Mouse (Mus musculus) layer of hippocampus, adult 18-20 months (tissue): ENCODE results near the gene Noct. TPM values are rescaled to one million over a fixed set of nuclear protein-coding genes. Genes with fewer than 3 reads are reported as not detected.
A peak's percentile ranks its signal among the peaks of the same experiment; 100 is the strongest.
"Not testable (repeated sequence)": the region's sequence is repeated elsewhere in the genome, so short reads cannot be mapped to it uniquely, and the experiment has no call there.

ENCODE experiments used
- DNase-seq, 2 experiments: peaks; one replicate each; pipeline ENCODE4 v3.0.0; 2022; ENCODE audit warnings: low spot score in 2 of 2
- total RNA-seq, 2 experiments: library from RNA; stranded (reverse); gene quantifications; 2 replicates each; pipeline ENCODE4 v1.2.3; 2021

Gene Noct
- total RNA-seq, 2 experiments from 2014 or later, result 59.5 to 60.3 TPM

DNA sequence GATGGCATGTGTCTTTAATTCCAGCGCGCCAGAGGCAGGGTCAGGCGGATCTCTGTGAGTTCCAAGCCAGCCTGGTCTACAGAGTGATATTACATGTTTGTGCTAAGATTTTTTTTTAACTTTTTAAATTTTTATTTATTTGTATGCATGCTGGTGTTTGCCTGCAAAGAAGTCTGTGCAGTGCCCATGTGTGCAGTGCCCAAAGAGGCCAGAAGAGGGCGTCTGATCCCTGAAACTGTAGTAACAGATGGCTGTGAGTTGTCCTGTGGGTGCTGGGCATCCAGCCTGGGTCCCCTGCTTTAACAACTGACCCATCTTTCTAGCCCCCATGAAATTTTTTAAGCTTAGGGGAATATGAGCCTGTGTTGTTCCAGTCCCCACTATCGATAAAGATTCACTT lies 19.8 kb upstream of the Noct start:
- no peak for DNase-seq

DNA sequence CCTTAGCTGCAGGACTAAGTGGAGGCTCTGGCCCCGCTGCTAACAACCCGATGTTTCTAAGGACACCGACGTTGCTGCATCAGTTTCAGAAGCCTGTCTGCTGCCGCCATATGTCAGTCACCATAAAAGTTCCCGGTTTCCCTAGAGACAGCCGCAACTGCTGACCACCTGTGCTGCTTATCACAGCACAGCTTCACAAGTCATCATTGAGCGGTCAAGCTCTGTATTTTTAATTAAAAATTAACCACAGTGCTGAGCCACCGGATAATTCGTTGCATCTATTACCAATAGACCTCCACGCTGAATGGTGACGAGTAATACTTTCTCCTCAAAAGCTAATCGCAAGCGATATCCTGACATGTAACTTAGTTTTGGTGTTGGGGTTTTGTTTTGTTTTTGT lies 19.4 kb upstream of the Noct start:
- DNase-seq, result no peak

DNA sequence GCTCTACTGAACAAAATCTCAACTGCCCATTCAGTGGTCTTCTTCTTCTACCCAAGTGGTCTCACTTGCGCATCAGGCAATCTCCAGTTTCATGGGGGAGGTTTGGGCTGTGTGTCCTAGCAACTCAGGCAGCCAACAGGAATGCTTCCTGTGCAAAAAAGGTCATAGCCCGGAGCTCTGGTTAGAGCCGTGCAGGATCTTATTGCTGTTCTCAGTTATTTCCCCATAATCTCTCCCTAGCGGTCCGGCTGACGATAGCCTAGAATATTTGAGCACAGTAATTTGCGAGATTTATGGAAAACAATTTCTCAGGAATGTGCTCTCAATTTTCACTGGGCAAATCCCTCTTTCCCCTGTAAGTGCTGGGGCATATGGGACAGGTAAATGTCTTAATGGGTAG lies 17.7 kb upstream of the Noct start:
- DNase-seq, result no peak

DNA sequence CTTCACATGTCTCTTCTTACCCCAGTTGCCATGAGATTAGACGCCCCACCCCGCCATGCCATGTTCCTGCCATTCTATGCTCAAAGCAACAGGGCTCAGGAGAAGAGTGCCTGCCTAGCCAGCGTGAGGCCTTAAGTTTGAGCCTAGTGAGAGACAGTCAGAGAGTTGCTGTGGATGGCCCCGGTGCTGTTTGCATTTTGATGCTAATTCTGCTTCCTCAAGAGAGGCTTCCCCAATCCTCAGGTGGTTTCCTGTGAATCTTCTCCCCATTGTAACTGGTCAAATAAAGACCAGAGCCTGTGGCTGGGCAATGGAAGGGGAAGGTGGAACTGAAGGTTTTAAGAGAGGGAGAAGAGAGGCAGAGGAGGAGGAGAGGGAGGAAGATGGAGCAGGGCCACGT lies 15.6 kb upstream of the Noct start:
- DNase-seq, result no peak

DNA sequence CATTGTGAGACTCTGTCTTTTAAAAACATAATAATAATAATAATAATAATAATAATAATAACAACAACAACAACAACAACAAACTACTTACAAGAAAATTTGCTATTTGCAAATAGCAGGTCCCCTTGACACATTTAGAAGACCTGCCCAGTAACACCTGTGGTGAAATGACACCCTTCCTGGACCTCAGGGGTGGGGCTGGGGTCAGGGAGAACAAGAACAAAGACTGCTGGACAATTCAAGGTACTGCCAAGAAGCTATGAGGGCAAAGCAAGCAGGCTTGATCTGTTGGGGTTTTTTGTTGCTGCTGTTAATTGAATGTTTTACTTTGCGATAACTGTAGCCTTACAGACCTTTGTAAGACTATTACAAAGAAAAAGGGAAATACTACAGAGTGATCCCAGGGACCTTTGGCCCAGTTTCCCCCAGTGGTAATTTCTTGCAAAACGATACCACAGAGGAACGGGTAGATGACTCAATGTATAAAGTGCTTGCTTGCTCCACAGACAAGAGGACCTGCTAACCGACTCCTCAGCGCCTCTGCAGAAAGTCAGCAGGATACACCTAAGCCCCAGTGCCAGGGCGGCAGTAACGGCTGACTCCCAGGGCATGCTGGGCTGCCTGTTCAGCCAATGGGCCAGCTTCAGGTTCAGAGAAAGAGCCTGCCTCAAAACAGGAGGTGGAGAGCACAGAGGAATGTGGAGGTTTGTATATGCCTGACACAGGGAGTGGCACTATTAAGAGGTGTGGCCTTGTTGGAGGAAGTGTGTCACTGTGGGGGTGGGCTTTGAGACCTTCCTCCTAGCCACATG lies 14.5 kb upstream of the Noct start:
- no peak for DNase-seq

DNA sequence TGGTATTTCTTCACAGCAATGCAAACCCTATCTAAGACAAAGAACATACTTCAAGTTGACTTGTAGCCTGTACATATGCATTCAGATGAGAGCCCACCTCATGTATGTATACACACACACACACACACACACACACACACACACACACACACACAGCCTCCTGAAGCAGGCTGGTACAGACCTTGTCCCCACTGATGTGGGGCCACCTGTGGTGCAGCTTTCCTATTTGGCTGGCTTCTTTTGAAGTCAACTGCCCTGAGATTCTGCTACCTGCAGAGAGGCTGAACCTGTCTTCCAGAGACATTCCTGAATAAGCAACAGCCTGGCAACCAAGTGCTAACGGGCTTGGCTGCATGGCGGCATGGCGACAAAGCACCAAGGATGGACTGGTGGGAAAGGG lies 13.8 kb upstream of the Noct start:
- DNase-seq, result no peak

DNA sequence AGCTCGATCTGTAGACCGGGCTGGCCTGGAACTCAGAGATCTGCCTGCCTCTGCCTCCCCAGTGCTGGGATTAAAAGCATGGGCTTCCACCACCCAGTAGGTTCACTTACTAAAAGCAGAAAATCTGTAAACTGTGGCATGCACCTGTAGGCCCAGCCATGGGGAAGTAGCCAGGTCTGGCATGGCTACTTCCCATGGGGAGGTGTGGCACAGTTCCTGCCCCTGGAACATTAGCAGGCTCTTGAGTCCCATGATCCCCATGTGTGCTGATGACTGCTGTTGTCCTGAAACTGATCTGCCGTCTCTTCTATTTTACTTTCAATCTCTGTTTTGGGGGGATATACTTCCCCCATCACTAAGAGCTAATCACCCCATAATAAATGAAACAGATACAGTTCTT lies 11.1 kb upstream of the Noct start:
- no peak for DNase-seq

DNA sequence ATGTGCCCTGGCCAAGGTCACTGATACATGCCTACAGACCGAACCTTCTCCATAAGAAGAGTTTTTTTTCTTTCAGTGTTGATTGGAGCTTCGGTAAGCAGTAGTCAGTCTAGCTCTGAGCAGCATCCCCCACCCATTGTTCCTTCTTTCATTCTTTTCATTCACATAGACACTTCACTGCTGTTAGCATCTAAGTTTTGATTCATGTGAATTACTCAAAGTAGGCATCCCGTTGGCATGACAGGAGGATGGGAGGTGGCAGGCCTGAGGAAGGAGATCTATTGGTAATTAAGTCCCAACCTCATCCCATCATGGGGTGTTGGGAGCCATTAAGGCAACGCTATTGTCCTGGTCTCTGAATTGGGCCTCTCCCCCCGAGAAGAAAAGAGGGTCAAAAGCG lies 8.6 kb upstream of the Noct start:
- DNase-seq, result no peak

DNA sequence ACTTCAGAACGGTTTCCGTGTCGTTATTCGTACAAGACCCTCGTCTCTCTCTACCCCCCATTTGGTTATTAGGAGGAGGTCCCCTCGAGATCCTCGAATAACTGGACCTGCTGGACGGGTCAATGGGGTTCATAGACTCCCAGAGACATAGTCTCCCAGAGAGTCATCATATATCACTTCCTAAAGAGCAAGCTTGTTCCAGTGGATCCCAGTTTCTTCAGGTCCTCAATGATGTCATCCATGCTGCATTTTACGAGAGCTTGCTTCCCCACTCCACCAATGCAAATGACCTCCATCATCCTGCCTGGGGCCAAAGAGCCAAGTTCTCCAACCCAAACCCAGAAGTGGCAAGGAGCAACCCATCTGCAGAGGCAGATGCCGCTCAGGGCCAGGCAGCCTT lies 7.9 kb upstream of the Noct start:
- not testable (repeated sequence) for DNase-seq

DNA sequence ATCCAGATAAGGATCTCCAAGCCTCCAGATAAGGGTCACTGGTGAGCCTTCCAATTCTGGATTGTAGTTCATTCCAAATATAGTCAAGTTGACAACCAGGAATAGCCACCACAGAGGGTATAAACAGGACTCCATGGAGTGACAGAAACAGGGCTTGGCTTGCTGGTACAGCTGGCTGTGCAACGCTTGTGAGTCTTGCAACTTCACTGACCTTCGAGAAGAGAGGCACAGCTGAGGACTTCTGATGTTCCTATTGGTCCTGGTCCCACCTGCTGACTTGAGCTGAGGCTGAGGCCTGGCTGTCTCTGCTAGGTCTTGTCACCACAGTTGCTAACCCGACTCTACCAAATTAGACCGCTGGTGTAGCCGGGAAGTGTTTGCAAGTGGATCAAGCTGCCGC lies 5.9 kb upstream of the Noct start:
- not testable (repeated sequence) for DNase-seq

DNA sequence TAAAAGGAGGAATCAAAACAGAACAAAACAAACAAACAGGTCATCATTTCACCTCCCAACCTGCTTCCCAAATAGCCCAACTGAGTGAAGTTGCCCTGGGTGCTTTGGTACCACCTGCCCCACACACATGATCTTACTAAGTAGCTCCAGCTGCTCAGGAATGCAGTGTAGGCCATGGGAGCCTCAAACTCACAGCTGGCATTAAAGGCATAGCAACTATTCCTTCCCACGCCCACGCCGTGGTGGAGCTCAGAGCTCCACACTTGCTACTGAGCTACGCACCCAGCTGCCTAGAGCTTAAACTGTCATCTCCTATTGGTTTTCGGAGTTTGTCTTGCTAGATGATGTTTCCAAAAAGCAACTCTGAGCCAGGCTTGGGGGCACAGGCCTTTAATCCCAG lies 5.0 kb upstream of the Noct start:
- no peak for DNase-seq

DNA sequence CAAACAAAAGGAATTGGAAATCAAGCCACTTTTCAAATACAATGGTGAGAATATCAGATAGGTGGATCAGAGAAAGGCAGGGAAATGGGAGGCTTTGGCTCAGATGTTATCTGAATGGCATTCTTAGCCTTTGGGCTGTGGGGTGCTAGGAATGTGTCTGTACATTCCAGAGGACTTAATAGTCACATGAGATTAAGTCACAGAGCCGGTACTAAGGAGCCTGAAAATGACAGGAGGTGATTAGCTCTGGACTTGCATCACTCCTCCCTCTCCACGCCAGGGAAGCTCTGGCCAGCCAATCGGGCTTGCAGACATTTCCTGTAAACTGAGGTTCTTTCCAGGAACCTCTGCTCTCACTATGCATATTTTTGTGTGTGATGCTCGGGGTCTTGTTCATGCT lies 3.4 kb upstream of the Noct start:
- no peak for DNase-seq

DNA sequence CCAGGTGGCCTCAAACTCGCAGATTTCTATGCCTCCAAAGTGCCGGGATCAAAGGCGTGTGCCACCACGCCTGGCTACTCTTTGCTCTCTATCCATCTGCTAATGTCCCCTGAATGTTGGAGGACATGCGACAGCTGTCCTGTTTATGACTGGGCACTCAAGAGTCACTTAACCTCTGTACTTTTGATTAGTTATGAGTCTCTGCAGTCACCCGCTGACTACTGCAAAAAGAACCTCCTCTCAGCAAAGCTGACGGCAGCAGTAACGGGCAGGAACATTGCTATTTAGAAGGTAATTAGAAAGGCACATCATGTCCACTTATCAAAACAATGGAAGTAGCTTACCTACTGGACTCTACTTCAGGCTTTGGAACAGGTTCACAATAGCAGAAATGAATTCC lies 2.4 kb upstream of the Noct start:
- DNase-seq, result no peak

DNA sequence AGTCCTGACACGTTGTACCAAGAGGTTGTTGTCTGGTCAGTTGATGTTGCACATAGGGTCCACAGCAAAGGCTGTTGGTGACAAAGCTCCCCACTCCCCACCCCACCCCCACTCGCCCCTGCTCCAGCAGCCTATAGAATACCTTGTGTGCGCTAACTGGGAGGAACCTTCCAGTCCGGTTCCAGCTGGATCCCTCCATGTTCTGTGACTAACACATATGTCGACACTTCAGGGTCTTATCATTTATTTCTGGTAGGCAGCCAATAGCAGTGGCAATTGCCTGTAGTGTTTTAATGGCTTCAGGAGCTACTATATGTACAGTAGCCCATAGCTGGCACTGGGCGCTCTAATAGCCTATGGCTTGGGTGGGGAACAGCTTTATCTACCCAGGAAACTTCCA lies 1.9 kb upstream of the Noct start:
- DNase-seq, result no peak

DNA sequence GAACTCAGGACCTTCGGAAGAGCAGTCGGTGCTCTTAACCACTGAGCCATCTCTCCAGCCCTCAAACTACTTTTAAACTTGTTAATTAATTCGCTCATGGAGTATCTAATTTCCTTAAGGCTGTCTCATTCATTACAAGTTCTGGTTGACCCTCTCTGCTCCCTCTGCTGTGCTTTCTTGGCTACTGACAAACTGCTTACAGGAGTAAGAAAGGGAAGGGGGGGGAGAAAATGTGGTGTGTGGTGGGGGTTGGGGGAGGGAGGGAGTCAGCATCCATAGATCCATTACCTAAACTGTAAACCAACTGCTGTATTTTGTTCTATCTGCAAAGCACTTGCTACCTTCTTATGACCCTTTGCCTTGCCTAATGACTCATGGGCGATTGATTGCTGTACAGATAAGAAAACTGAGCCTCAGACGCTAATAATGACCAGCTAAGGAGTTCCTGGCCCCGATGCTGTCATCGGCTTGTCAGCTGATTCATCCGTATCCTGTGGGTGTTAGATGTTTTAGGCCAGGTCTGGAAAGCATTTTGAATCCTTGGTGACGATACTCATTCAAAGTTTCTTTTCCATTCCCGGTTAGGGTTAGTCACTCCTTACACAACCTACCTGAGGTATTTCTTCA lies 1.3 kb upstream of the Noct start:
- DNase-seq, result no peak

DNA sequence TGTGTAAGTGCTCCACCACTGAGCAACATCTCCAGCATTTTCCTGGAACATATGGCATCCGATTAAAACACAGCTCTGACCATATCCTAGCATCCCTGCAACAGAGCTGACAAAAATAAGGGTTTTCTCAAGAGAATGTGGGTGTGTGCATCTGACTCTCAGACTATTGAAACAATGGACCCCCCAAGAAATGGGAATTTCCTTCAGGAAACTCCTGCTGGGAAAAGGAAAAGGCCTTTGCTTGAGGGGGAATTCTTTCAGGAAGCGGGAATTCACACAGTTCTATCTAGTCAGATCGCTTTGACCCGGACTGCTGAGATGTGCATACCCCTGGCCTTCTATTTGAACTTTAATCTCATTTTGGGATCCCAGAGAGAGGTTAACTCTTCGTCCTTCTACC lies 691 bp upstream of the Noct start:
- DNase-seq, result no peak

DNA sequence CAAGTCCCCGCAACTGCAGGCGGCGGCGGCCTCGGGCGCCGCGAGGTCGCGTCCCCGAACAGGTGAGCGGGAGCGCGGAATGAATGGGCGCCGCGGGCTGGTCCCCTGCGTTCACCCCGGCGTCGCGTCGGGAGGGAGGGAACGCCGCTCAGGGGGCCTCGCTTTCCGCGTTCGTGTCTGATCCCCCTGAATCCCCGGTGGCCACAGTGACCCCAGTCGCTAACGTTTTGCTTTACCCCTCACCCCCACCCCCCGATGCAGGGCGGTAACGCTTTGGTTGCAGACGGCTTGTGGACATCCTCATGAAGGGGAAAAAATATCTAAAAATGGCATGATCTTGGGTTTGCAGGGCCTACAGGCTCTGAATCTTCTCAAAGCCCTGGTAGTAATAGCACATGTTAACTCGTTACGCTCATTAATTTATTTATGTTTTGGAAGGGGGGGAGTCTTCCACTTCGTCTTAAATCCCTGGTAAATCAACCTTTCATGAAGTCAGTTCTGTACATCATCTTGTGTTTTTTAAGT lies 1.0 kb downstream of the Noct start:
- DNase-seq, result no peak

DNA sequence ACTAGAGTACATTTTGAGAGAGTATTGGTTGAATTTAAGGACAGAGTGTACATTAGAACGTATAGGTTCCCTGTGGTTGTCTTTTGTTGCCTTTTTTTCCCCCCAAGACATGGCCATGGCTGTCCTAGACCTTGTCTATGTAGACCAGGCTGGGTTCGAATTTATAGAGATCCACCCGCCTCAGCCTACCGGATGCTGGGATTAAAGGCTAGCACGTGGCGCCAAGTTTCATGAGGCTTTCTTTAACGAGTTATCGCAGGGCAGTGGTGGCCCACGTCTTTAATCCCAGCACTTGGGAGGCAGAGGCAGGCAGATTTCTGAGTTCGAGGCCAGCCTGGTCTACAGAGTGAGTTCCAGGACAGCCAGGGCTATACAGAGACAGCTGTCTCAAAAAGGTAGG lies 1.7 kb downstream of the Noct start:
- no peak for DNase-seq

DNA sequence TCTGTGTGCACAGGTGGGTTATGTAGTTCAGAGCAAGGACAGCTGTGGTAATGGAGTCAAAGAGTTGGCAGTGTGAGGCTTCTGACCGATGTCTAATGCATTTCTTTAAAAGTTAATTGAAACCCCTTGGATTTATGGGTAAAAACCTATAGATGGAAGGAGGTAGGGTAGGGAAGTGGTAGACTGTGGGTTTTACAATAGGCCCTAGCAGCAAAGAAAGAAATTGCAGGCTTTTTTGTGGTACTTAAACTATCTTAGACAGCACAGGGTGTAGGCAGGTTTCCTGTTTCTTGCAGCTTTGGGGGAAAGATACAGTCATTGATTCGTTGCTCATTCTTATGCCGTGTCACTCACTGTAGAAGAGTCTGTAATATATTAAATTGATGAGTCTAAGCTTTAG lies 2.4 kb downstream of the Noct start:
- no peak for DNase-seq

DNA sequence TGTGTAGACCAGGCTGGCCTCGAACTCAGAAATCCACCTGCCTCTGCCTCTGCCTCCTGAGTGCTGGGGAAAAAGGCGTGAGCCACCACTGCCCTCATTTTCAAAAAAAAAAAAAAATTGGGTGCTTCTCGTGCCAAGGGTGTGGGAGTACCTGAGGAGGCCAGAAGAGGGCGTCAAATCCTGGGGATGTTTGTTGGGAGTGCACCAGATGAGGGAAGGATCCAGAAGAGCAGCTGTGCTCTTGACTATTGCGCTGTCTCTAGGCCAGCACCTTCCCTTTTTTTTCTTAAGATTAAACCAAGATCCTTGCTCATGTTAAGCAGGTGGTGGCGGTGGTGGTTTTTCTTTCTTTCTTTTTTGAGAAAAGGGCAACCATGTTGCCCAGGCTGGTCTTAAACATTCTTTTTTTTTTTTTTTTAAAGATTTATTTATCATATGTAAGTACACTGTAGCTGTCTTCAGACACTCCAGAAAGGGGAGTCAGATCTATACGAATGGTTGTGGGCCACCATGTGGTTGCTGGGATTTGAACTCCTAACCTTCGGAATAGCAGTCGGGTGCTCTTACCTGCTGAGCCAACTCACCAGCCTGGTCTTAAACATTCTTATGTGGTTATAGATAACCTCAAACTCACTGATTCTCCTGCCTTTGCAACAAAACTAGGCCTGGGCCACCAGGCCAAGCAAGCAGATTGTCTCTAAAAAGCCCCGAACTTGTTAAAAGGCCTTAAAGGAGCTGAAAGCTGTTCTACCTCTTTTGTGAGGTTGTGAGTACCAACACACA lies 4.0 kb downstream of the Noct start:
- no peak for DNase-seq

DNA sequence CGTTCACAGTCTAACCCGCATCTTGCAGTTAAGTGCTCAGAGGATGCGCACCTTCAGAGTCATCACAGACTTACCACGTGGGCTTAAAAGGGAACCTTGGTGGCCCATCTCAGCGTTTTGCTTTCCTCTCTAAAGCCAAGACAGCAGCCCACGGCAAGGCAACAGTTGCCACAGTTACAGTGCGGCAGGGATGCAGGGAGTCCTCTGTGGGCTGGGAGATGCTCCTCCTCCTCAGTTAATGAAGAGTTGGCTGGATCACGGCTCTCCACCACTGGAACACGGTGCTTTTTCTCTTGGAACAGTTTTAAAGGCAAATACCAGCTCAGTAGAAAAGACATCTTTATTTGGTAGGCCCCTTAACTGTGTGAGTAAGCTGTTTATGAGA lies 4.6 kb downstream of the Noct start:
- DNase-seq, result peak; percentile 74 to 81

DNA sequence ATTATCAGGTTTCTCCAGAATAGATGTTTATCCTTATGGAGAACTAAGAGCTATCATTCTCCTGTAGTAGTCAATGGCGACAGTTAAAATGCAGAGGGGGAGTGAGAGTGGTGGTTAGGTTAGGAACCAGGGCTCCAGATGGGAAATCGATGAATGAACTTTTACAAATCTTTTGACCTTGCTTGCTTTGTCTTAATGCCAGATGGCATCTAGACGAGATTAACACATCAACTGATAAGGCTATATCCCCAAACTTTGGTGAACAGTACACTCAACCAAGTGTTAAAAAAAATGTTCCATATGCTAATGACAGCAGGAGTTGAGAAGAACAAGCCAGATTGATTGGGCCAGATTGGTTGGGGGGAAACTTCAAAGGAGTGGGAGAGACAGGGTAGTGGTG lies 5.0 kb downstream of the Noct start:
- peak; percentile 25 to 59 for DNase-seq
